Mouse (Mus musculus) heart, adult 2 months (tissue): ENCODE data around the gene Tagap.

Source experiments
- CTCF ChIP-seq: fragments of 200-600 bp; IDR thresholded peaks from 2 replicates; pipeline ENCODE4 v1.8.1; 2022; ENCODE audit warnings: antibody characterized with exemption, mild to moderate bottlenecking, moderate library complexity
- EP300 ChIP-seq: fragments of 200-500 bp; IDR thresholded peaks from 2 replicates; pipeline ENCODE4 v1.6.1; 2011; ENCODE audit warnings: low read depth, low read length, control low read depth; ENCODE audit not compliant: insufficient read depth

- TF ChIP-seq CTCF (no peak), EP300 (no peak)
These were observed 31.7 kb upstream of the Tagap start for GRCm38 (mm10) chr17:7894094-7894493.
